Mouse (Mus musculus) limb, embryonic 15.5 days (tissue): ENCODE measurements around the gene 1700017N19Rik. TPM values are rescaled to one million over a fixed set of nuclear protein-coding genes. Genes with fewer than 3 reads are reported as not detected.

Source experiments
- ATAC-seq: fragments of 200-750 bp; cut with Nextera tagmentation; 2 replicates; pipeline ENCODE4 v1.8.0; 2017; ENCODE audit warnings: low read depth, moderate TSS enrichment; ENCODE audit not compliant: insufficient number of reproducible peaks, low FRiP score, low TSS enrichment
- H3K27ac ChIP-seq: fragments of 300-500 bp; sonication (generic); 2 replicates; pipeline ENCODE4 v1.5.1; 2015; ENCODE audit warnings: moderate library complexity, mild to moderate bottlenecking, inconsistent platforms
- H3K27me3 ChIP-seq: fragments of 300-500 bp; sonication (generic); 2 replicates; pipeline ENCODE4 v1.6.1; 2015; ENCODE audit warnings: inconsistent platforms
- H3K36me3 ChIP-seq: fragments of 300-500 bp; sonication (generic); 2 replicates; pipeline ENCODE4 v1.6.1; 2015; ENCODE audit warnings: inconsistent platforms
- H3K4me1 ChIP-seq: fragments of 300-500 bp; sonication (generic); 2 replicates; pipeline ENCODE4 v1.6.1; 2015; ENCODE audit warnings: inconsistent platforms
- H3K4me2 ChIP-seq: fragments of 300-500 bp; sonication (generic); 2 replicates; pipeline ENCODE4 v1.6.1; 2015; ENCODE audit warnings: mild to moderate bottlenecking, inconsistent platforms
- H3K4me3 ChIP-seq: fragments of 300-500 bp; sonication (generic); 2 replicates; pipeline ENCODE4 v1.5.1; 2015; ENCODE audit warnings: mild to moderate bottlenecking, inconsistent platforms
- H3K9ac ChIP-seq: fragments of 300-500 bp; sonication (generic); 2 replicates; pipeline ENCODE4 v1.6.1; 2015; ENCODE audit warnings: inconsistent platforms
- H3K9me3 ChIP-seq: fragments of 300-500 bp; sonication (generic); 2 replicates; pipeline ENCODE4 v1.6.1; 2016; ENCODE audit warnings: inconsistent platforms
- WGBS: fragments of 180-500 bp; shearing (Covaris S2); methylation state at CpG from one replicate; pipeline ENCODE4 v1.1.7; 2015; 5-methylcytosine and 5-hydroxymethylcytosine counted together
- polyA plus RNA-seq: library from polyadenylated mRNA; unstranded; fragments of >200 nt; fragmentation: Nextera tagmentation; extraction: Ambion mirVana; gene quantifications from 2 replicates; pipeline ENCODE4 v1.2.1, GENCODE M21; 2015

1700017N19Rik gene
- polyA plus RNA-seq, 1 experiment from 2014 or later, result not detected

DNA sequence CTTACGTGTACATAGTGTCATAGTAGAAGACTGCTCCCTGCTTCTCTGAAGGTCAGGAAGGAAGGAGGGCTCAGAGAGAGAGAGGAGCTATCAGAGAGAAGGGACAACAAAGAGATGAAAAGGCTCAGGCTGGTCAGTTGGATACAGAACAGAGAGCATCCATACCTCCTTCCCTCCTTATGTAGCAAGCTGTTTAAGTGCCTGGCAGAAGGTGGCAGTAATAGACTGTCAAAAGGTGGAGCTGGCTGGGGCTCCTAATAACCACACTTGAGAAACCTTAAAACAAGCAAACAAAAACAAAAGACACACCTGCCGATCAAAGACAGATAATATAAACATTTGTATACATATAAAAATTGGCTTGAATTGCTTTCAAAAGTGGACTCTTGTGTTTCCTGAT is 14.0 kb downstream of the 1700017N19Rik start:
- Histone ChIP-seq H3K27ac (no peak overlapping the region), H3K36me3 (no peaks in the 10 kb centered on the region), H3K4me2 (no peak overlapping the region), H3K4me3 (no peak overlapping the region), H3K27me3 (no peaks in the 10 kb centered on the region), H3K4me1 (no peaks in the 10 kb centered on the region), H3K9ac (no peak overlapping the region), H3K9me3 (no peaks in the 10 kb centered on the region)
- WGBS, result 63% methylated on average over 2 of the region's 2 CpGs
- ATAC-seq, result no peak

DNA sequence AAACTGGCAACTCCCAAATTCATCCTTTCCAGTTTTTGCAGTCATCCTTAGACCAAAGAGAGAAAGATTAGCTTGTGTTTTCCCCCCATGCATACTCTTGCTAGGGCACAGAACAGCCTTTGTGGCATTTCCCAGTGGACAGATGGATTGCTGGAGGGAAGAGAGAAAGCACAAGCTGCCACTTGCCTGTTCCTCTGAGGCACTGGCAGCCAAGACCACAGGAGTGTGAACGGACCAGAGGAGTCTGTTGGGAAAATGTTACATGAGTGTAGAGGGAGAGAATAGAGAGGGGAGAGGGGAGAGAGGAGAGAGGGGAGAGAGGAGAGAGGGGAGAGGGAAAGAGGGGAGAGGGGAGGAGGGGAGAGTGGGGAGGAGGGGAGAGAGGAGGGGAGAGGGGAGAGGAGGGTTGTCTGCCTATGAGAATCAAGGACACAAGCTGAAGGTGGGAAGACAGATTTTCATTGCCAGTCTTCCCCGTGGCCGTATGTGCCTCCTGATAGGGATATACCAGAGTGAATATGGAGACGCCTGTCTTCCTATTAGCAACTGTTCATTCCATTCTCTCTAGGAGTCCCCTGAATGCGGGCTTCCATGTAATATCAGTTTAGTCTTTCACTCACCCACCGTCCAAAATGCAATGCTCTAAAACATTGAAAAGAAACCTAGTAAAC is 27.1 kb downstream of the 1700017N19Rik start:
- no peaks in the 10 kb centered on the region for H3K4me1 ChIP-seq
- H3K4me3 ChIP-seq, result no peak overlapping the region
- H3K4me2 ChIP-seq, result no peak overlapping the region
- no peaks in the 10 kb centered on the region for H3K9me3 ChIP-seq
- H3K27ac ChIP-seq, result no peak overlapping the region
- H3K27me3 ChIP-seq, result no peaks in the 10 kb centered on the region
- 64% methylated on average over 6 of the region's 6 CpGs for WGBS
- H3K36me3 ChIP-seq, result no peaks in the 10 kb centered on the region
- H3K9ac ChIP-seq, result no peak overlapping the region
- ATAC-seq, result no peak

DNA sequence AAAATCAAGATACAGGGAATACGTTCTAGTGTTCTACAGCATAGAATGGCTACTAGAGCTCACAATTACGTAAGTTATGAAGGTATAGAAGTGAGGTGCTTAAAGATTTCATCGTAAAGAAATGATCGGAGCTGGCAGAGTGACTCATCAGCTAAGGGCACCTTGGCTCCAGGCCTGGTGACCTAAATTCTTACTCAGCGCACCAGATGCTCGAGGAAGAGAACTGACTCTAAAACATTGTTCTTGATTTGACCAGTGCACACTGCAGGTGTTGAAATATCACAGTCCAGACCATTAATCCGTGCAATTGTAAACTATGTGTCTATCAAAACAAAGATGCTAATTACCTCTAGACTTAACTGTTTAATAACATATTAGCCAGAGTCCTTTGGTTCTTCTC is 29.2 kb downstream of the 1700017N19Rik start:
- WGBS, result 80% methylated on average over 7 of the region's 7 CpGs
- Histone ChIP-seq H3K27ac (no peak overlapping the region), H3K27me3 (no peaks in the 10 kb centered on the region), H3K4me1 (no peaks in the 10 kb centered on the region), H3K9me3 (no peaks in the 10 kb centered on the region), H3K36me3 (no peaks in the 10 kb centered on the region), H3K9ac (no peak overlapping the region), H3K4me2 (no peak overlapping the region), H3K4me3 (no peak overlapping the region)
- ATAC-seq, result no peak

DNA sequence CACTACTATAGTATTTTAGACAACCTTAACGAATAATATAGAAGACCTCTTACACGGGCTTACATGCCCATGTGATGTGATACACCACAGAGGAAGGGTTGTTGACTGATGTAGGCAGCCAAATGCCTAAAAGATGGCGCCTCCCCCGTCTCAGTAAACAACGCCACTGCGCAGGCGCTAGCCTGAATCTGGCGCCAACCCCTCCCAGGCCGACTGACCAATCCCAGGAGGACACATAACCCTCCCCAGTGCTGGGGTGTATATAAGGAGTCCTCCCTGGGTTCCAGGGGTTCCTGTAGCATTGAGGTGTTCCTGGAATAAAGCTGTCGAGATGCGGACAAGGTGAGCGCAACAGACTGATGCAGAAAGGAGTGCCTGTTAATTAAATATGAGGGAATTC is 29.8 kb downstream of the 1700017N19Rik start:
- H3K27me3 ChIP-seq, result no peaks in the 10 kb centered on the region
- H3K4me2 ChIP-seq, result no peak overlapping the region
- 90% methylated on average over 12 of the region's 12 CpGs for WGBS
- no peaks in the 10 kb centered on the region for H3K36me3 ChIP-seq
- no peak for ATAC-seq
- no peaks in the 10 kb centered on the region for H3K9me3 ChIP-seq
- H3K4me3 ChIP-seq, result no peak overlapping the region
- H3K9ac ChIP-seq, result no peak overlapping the region
- H3K27ac ChIP-seq, result no peak overlapping the region
- no peaks in the 10 kb centered on the region for H3K4me1 ChIP-seq

DNA sequence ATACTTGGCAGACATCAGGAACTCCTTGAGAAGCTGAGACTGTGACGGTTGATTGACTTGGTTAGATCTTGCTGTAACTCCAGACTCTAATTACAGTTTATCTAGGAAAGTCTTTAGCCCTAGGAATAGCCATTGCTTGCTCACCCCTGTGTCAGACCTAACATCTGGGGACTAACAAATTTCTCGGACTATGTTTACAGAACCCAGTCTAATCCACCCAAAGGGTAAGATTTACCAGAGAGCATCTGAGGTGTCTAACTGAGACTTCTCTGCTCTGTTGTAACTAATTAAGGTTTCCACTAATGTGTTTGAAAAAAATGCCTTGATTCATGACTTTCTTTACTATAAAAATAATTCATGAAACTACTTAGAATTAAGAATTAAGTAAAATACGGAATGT is 32.2 kb downstream of the 1700017N19Rik start:
- no peaks in the 10 kb centered on the region for H3K36me3 ChIP-seq
- no peak overlapping the region for H3K9ac ChIP-seq
- no peaks in the 10 kb centered on the region for H3K27me3 ChIP-seq
- no peak overlapping the region for H3K4me3 ChIP-seq
- H3K9me3 ChIP-seq, result no peaks in the 10 kb centered on the region
- WGBS, result 63% methylated on average over 3 of the region's 3 CpGs
- no peak overlapping the region for H3K4me2 ChIP-seq
- ATAC-seq, result no peak
- no peak overlapping the region for H3K27ac ChIP-seq
- H3K4me1 ChIP-seq, result no peaks in the 10 kb centered on the region

DNA sequence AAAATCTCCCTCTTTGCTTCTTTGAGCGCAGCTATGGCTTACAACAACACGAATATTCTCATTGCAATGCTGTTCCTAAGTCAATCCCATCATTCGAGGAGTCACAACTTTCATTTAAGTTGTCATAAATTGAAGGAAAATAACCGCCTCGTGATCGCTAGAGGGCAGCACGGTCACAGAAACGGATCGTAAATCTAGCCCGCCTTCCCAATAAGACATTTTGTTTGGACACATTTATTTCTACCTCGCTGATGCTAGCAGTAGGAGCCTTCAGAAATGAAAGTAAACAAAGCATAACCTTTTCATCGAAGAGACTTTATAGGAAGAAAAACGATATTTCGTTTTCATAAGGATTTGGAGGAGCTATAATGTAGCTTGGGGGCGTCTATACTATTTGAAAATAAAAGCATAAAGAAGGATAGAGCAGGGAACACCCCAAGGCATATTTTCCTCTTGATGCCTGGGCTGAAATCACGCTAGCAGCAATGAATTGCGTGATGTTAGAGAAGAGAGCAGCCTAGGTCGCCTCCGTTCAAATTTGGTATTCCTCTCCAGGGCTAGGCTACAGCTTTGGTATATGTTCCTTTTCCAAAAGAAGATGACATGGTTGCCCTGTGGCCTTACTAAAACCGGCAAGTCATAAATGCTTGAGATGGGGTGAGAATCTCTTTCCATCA is 39.6 kb downstream of the 1700017N19Rik start:
- H3K9ac ChIP-seq, result no peak overlapping the region
- no peak for ATAC-seq
- no peaks in the 10 kb centered on the region for H3K27me3 ChIP-seq
- H3K27ac ChIP-seq, result no peak overlapping the region
- 25% methylated on average over 20 of the region's 20 CpGs for WGBS
- H3K4me2 ChIP-seq, result peak overlapping the region; percentile 27; the same call in 1 of the 2 replicates
- H3K36me3 ChIP-seq, result no peaks in the 10 kb centered on the region
- peak overlapping the region; percentile 15; the same call in 1 of the 2 replicates for H3K4me3 ChIP-seq
- H3K4me1 ChIP-seq, result no peaks in the 10 kb centered on the region
- H3K9me3 ChIP-seq, result no peaks in the 10 kb centered on the region

DNA sequence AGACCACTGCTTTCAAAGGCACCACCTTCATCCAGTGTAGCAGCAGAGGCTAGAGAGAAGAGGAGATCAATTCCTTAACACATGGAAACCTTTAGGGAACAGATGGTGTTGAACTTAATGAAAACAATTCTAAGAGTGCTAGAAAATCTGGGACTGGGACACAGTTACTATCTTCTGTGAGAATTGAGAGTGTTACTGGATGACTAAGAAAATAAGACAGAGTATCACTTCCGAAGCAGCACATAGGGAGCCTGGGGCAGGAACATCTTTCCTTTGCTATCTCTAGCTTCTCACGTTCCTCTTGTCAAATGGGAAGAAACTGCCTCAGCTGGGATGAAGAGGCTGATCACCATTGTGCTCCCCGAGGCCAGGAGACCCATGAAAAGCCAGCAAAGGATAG is 52.6 kb downstream of the 1700017N19Rik start:
- 79% methylated on average over 3 of the region's 3 CpGs for WGBS
- ATAC-seq, result no peak
- no peak overlapping the region for H3K27ac ChIP-seq
- no peaks in the 10 kb centered on the region for H3K27me3 ChIP-seq
- H3K9me3 ChIP-seq, result no peaks in the 10 kb centered on the region
- H3K4me3 ChIP-seq, result no peak overlapping the region
- H3K36me3 ChIP-seq, result no peaks in the 10 kb centered on the region
- H3K4me2 ChIP-seq, result no peak overlapping the region
- no peak overlapping the region for H3K9ac ChIP-seq
- no peaks in the 10 kb centered on the region for H3K4me1 ChIP-seq

DNA sequence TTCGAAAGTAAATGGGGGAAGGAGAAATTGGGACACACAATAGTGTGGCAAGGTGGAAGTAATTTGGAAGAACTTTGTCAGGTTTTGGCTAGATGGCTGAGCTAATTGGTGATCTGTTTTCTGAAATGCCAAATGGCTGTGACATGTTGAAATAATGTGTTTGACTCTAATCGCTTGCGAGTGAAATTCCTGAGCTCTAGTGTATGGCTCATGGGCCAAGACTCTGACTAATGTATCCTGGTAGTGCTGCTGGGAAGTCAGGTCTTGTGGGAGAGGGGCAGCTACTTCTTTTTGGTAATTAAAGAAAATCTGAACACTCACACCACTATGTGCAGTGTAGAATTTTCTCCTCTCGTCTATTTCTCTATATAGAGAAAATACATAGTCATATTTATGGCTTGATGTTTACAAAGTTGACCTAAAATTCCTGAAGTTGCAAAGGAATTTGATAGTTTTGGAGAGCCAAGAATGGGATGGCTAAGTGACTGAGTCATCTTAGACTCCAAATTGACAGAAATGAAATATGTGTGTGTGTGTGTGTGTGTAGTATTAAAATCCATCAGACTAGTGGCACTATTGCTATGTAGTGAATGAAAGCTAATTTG is 55.1 kb downstream of the 1700017N19Rik start:
- no peaks in the 10 kb centered on the region for H3K27me3 ChIP-seq
- H3K4me3 ChIP-seq, result no peak overlapping the region
- no peaks in the 10 kb centered on the region for H3K9me3 ChIP-seq
- no peaks in the 10 kb centered on the region for H3K36me3 ChIP-seq
- 67% methylated on average over 4 of the region's 4 CpGs for WGBS
- ATAC-seq, result no peak
- no peaks in the 10 kb centered on the region for H3K4me1 ChIP-seq
- no peak overlapping the region for H3K27ac ChIP-seq
- no peak overlapping the region for H3K4me2 ChIP-seq
- no peak overlapping the region for H3K9ac ChIP-seq

DNA sequence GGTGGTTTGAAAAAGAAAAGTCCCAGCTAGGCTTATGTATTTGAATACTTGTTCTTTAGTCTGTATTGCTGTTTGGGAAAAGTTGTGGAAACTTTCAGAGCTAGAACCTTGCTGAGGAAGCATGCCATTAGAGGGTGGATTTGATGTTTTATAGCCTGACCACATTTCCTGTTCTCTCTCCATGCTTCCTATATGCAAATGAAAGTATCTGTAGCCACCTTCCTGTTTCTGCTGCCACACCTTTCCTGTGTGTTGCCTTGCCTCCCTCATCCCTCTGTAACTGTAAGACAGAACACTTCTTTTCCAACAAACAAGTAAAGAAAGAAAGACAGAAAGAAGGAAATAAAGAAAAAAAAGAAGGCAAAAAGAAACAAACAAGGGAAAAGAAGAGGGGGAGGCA is 63.9 kb downstream of the 1700017N19Rik start:
- no peak for ATAC-seq
- no peaks in the 10 kb centered on the region for H3K9me3 ChIP-seq
- H3K4me1 ChIP-seq, result no peaks in the 10 kb centered on the region
- H3K4me3 ChIP-seq, result no peak overlapping the region
- H3K27me3 ChIP-seq, result no peaks in the 10 kb centered on the region
- no peak overlapping the region for H3K9ac ChIP-seq
- H3K4me2 ChIP-seq, result no peak overlapping the region
- no peak overlapping the region for H3K27ac ChIP-seq
- H3K36me3 ChIP-seq, result no peaks in the 10 kb centered on the region

DNA sequence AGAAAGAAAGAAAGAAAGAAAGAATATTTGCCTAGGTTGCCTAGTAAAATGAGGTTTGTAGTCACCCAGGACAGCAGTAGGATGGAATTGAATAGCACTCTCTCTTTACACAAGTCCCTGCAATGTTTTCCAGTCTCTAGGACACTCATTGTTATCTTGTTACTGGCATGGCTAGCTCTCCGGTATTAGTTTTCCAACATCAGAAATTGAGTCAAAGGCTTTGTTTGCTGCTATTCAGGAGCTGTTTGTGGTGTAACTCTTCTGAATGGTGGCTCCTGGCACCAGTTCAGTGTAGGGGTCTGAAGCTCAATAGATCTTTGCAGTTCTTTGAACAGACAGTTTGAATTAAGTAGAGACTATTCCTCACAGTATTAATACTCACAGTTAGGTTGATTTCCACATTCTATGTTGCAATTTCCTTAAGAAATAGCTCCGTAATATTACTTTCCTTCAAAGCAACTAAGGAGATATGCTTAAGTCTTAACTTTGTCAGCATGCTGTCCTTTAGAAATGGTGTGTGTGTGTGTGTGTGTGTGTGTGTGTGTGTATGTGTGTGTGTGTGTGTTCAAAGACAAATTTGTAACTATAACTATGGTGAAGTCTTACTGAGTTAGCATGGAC is 71.8 kb downstream of the 1700017N19Rik start:
- WGBS, result 93% methylated on average over 2 of the region's 2 CpGs
- H3K27ac ChIP-seq, result no peak overlapping the region

More for the DNA sequence above, 71.8 kb downstream of the 1700017N19Rik start:
- Histone ChIP-seq H3K4me2 (no peak overlapping the region), H3K9ac (no peak overlapping the region), H3K36me3 (no peaks in the 10 kb centered on the region), H3K9me3 (no peaks in the 10 kb centered on the region), H3K4me1 (no peaks in the 10 kb centered on the region), H3K27me3 (no peaks in the 10 kb centered on the region), H3K4me3 (no peak overlapping the region)
- ATAC-seq, result no peak
